Mouse (Mus musculus) hindbrain, embryonic 13.5 days (tissue): Measurements from ENCODE around the gene Gm4141. TPM values are rescaled to one million over a fixed set of nuclear protein-coding genes. Genes with fewer than 3 reads are reported as not detected.
"Not testable (repeated sequence)": the region's sequence is repeated elsewhere in the genome, so short reads cannot be mapped to it uniquely, and the experiment has no call there.

Experiments used
- ATAC-seq: fragments of 200-750 bp; cut with Nextera tagmentation; 2 replicates; pipeline ENCODE4 v1.8.0; 2017; ENCODE audit warnings: moderate TSS enrichment; ENCODE audit not compliant: low FRiP score
- H3K27ac ChIP-seq: fragments of 300-500 bp; sonication (generic); 2 replicates; pipeline ENCODE4 v1.5.1; 2015; ENCODE audit warnings: inconsistent platforms, mild to moderate bottlenecking, moderate library complexity
- H3K27me3 ChIP-seq: fragments of 300-500 bp; sonication (generic); 2 replicates; pipeline ENCODE4 v1.6.1; 2015; ENCODE audit warnings: mild to moderate bottlenecking, inconsistent platforms
- H3K36me3 ChIP-seq: fragments of 300-500 bp; sonication (generic); 2 replicates; pipeline ENCODE4 v1.6.1; 2015; ENCODE audit warnings: mild to moderate bottlenecking, inconsistent platforms
- H3K4me1 ChIP-seq: fragments of 300-500 bp; sonication (generic); replicated peaks from 2 replicates; pipeline ENCODE4 v1.6.1; 2015; ENCODE audit warnings: inconsistent platforms
- H3K4me2 ChIP-seq: fragments of 300-500 bp; sonication (generic); 2 replicates; pipeline ENCODE4 v1.6.1; 2015; ENCODE audit warnings: inconsistent platforms, mild to moderate bottlenecking, moderate library complexity
- H3K4me3 ChIP-seq: fragments of 300-500 bp; sonication (generic); 2 replicates; pipeline ENCODE4 v1.5.1; 2015; ENCODE audit warnings: mild to moderate bottlenecking, inconsistent platforms
- H3K9ac ChIP-seq: fragments of 300-500 bp; sonication (generic); 2 replicates; pipeline ENCODE4 v1.6.1; 2015; ENCODE audit warnings: mild to moderate bottlenecking, inconsistent platforms
- H3K9me3 ChIP-seq: fragments of 300-500 bp; sonication (generic); 2 replicates; pipeline ENCODE4 v1.6.1; 2016; ENCODE audit warnings: inconsistent platforms
- WGBS: fragments of 180-500 bp; shearing (Covaris S2); methylation state at CpG from one replicate; pipeline ENCODE4 v1.1.7; 2015; 5-methylcytosine and 5-hydroxymethylcytosine counted together
- polyA plus RNA-seq: library from polyadenylated mRNA; unstranded; fragments of >200 nt; fragmentation: Nextera tagmentation; extraction: Ambion mirVana; gene quantifications from 2 replicates; pipeline ENCODE4 v1.2.1, GENCODE M21; 2015

Gm4141 gene
- not detected in 2 replicates for polyA plus RNA-seq

- H3K9me3 ChIP-seq, H3K27me3 ChIP-seq, ATAC-seq, H3K9ac ChIP-seq, H3K4me2 ChIP-seq, H3K27ac ChIP-seq, H3K36me3 ChIP-seq, H3K4me3 ChIP-seq, H3K4me1 ChIP-seq: not testable (repeated sequence)
- no CpG with 5 or more reads among the region's 3 CpGs for WGBS
Observed at GRCm38 (mm10) chr7:20576141-20576540, at the start of gene Gm4141. Gene Gm4141 (minus strand): TSS chr7:20576241.

DNA sequence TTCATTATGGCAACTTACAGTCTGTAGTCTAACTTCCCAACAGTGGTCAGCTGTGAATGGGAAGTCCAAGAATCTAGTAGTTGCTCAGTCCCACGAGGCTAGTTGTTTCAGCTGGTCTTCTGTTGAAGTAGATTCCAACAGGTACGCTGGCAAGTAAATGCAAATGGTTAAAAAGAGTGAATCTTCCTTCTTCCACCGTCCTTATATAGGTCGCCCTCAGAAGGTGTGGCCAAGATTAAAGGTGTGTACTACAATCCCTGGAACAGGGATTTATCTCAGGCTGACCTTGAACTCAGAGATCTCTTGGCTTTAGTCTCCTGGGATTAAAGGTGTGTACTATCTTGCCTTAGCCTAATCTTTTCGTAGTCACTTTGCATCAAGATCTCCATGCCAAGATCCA lies 22.9 kb upstream of the Gm4141 start, which contains the start of gene Gm4513:
Gene Gm4513 (minus strand): TSS at position 101 of the 400 bp plus-strand sequence.
- H3K4me2 ChIP-seq, H3K4me3 ChIP-seq, H3K27me3 ChIP-seq, H3K9me3 ChIP-seq, ATAC-seq, H3K9ac ChIP-seq, H3K4me1 ChIP-seq, H3K36me3 ChIP-seq, H3K27ac ChIP-seq: not testable (repeated sequence)
- WGBS: 77% methylated on average over 3 of the region's 5 CpGs

GRCm38 (mm10) chr7:20545657-20546056 lies 30.4 kb downstream of the Gm4141 start, which contains the start of gene Gm5726:
Gene Gm5726 (minus strand): TSS chr7:20545757.
- not testable (repeated sequence) for H3K9ac ChIP-seq, ATAC-seq, H3K36me3 ChIP-seq, H3K27ac ChIP-seq, H3K27me3 ChIP-seq, H3K4me3 ChIP-seq, H3K4me1 ChIP-seq, H3K9me3 ChIP-seq, H3K4me2 ChIP-seq
- no CpG with 5 or more reads among the region's 1 CpGs for WGBS

DNA sequence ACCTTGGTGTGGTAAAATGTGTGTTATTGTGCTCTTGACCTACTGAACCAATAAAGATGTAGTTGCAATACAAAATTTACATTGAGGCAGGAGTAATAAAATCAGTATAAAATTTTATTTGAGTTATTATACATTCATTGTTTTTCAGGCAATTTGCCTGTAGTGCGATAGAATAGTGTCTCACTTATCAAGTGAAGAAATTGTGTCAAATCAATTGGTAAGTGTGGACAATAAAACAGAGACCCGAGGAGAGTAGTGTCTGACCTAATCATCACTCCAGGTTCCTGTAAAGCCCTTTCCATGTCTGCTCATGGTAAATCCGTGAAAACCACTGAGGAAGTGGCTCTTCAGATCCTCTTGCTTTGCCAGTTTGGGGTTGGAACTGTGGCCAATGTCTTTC lies 42.5 kb downstream of the Gm4141 start, which contains the start of gene Vmn1r104:
Gene Vmn1r104 (plus strand): TSS at position 301 of the 400 bp plus-strand sequence.
- not testable (repeated sequence) for H3K4me3 ChIP-seq, H3K27me3 ChIP-seq, H3K9me3 ChIP-seq, H3K4me1 ChIP-seq, H3K4me2 ChIP-seq, H3K27ac ChIP-seq, H3K36me3 ChIP-seq, ATAC-seq, H3K9ac ChIP-seq
- no CpG with 5 or more reads among the region's 3 CpGs for WGBS

Other genes with a start within 250 kb of the Gm4141 start
- gene Gm4133, start 242.2 kb downstream of the Gm4141 start, polyA plus RNA-seq: not detected in 2 replicates
- not detected in 2 replicates for gene Gm5728, start 200.8 kb downstream of the Gm4141 start, polyA plus RNA-seq
- not detected in 2 replicates for gene Vmn1r100, start 158.3 kb downstream of the Gm4141 start, polyA plus RNA-seq
- not detected in 2 replicates for gene Vmn1r101, start 133.6 kb downstream of the Gm4141 start, polyA plus RNA-seq
- not detected in 2 replicates for gene Gm10670, start 101.3 kb downstream of the Gm4141 start, polyA plus RNA-seq
- not detected in 2 replicates for gene Vmn1r103, start 65.7 kb downstream of the Gm4141 start, polyA plus RNA-seq
- gene Vmn1r104, start 42.4 kb downstream of the Gm4141 start, polyA plus RNA-seq: not detected in 2 replicates
- gene Gm5726, start 30.5 kb downstream of the Gm4141 start, polyA plus RNA-seq: not detected in 2 replicates
- not detected in 2 replicates for gene Gm4513, start 22.8 kb upstream of the Gm4141 start, polyA plus RNA-seq
- not detected in 2 replicates for gene Vmn1r107, start 92.7 kb upstream of the Gm4141 start, polyA plus RNA-seq
- not detected in 2 replicates for gene Vmn1r111, start 127.0 kb upstream of the Gm4141 start, polyA plus RNA-seq
- gene Gm10668, start 154.4 kb upstream of the Gm4141 start, polyA plus RNA-seq: not detected in 2 replicates
- gene Vmn1r112, start 194.9 kb upstream of the Gm4141 start, polyA plus RNA-seq: not detected in 2 replicates
- not detected in 2 replicates for gene Vmn1r113, start 211.0 kb upstream of the Gm4141 start, polyA plus RNA-seq
- not detected in 2 replicates for gene Vmn1r114, start 235.9 kb upstream of the Gm4141 start, polyA plus RNA-seq